Mouse (Mus musculus): ENCODE data around the gene Ccdc85b. TPM values are rescaled to one million over a fixed set of nuclear protein-coding genes. Genes with fewer than 3 reads are reported as not detected.
A peak's percentile ranks its signal among the peaks of the same experiment; 100 is the strongest.

The Ccdc85b gene
- polyA plus RNA-seq, 1 experiment from 2014 or later = 1.6 TPM

GRCm38 (mm10) chr19:5459896-5460295 lies 2.2 kb upstream of the Ccdc85b start:
- Histone ChIP-seq H3K4me3 (ENCODE audit: low read depth, low read length) (peak overlapping the region; percentile 84), H3K27me3 (ENCODE audit: insufficient read depth, low read length) (0 out of 2 replicates have a peak, but pooled peaks cover 8% of the 10 kb centered on the region), H3K9ac (replicated peaks) (peak overlapping the region; percentile 84), H3K9me3 (ENCODE audit: low read length) (no peaks in the 10 kb centered on the region), H3K4me2 (ENCODE audit: low read depth, low read length) (peak overlapping the region; percentile 96), H3K36me3 (replicated peaks; ENCODE audit: insufficient read depth, low read length) (peaks cover 23% of the 10 kb centered on the region), H3K4me1 (ENCODE audit: insufficient read depth) (peaks cover 34% of the 10 kb centered on the region), H3K27ac (ENCODE audit: low read depth) (no peak overlapping the region)
- no peak for ATAC-seq
- TF ChIP-seq CTCF (IDR thresholded peaks at IDR 0.05; ENCODE audit: low read depth) (no peak), EP300 (IDR thresholded peaks at IDR 0.05; ENCODE audit: low read depth) (no peak)
- no peak for DNase-seq
- 29% methylated on average over 3 of the region's 3 CpGs for WGBS (ENCODE audit: insufficient replicate concordance)

- no peak overlapping the region for H3K9ac ChIP-seq (replicated peaks)
- WGBS (ENCODE audit: insufficient replicate concordance) = 68% methylated on average over 7 of the region's 7 CpGs
- ATAC-seq (no peak), DNase-seq (no peak)
- no peaks in the 10 kb centered on the region for H3K9me3 ChIP-seq (ENCODE audit: low read length)
- H3K36me3 ChIP-seq (replicated peaks; ENCODE audit: insufficient read depth, low read length) = peaks cover 17% of the 10 kb centered on the region
- H3K27me3 ChIP-seq (ENCODE audit: insufficient read depth, low read length) = 0 out of 2 replicates have a peak, but pooled peaks cover 8% of the 10 kb centered on the region
- H3K4me2 ChIP-seq (ENCODE audit: low read depth, low read length) = no peak overlapping the region
- no peak for TF ChIP-seq CTCF (IDR thresholded peaks at IDR 0.05; ENCODE audit: low read depth)
- TF ChIP-seq EP300 (IDR thresholded peaks at IDR 0.05; ENCODE audit: low read depth) = no peak
- H3K4me3 ChIP-seq (ENCODE audit: low read depth, low read length) = no peak overlapping the region
- peaks cover 34% of the 10 kb centered on the region for H3K4me1 ChIP-seq (ENCODE audit: insufficient read depth)
- H3K27ac ChIP-seq (ENCODE audit: low read depth) = no peak overlapping the region
These were observed 1.3 kb upstream of the Ccdc85b start for GRCm38 (mm10) chr19:5459019-5459418.

GRCm38 (mm10) chr19:5456922-5457745 lies 560 bp downstream of the Ccdc85b start:
- peaks cover 5% of the 10 kb centered on the region; the same call in 1 of the 2 replicates for H3K36me3 ChIP-seq (replicated peaks; ENCODE audit: insufficient read depth, low read length)
- peaks cover 34% of the 10 kb centered on the region for H3K4me1 ChIP-seq (ENCODE audit: insufficient read depth)
- H3K9me3 ChIP-seq (ENCODE audit: low read length) = no peaks in the 10 kb centered on the region
- TF ChIP-seq EP300 (IDR thresholded peaks at IDR 0.05; ENCODE audit: low read depth) (no peak), CTCF (IDR thresholded peaks at IDR 0.05; ENCODE audit: low read depth) (peak; percentile 23)
- 0 out of 2 replicates have a peak, but pooled peaks cover 8% of the 10 kb centered on the region for H3K27me3 ChIP-seq (ENCODE audit: insufficient read depth, low read length)
- peak overlapping the region; percentile 76 for H3K27ac ChIP-seq (ENCODE audit: low read depth)
- peak; percentile 82 for ATAC-seq
- peak; percentile 92 for DNase-seq
- WGBS (ENCODE audit: insufficient replicate concordance) = under 1% methylated on average over 64 of the region's 70 CpGs
- H3K9ac ChIP-seq (replicated peaks) = peak overlapping the region; percentile 72
- peak overlapping the region; percentile 94 for H3K4me2 ChIP-seq (ENCODE audit: low read depth, low read length)
- H3K4me3 ChIP-seq (ENCODE audit: low read depth, low read length) = peak overlapping the region; percentile 66

GRCm38 (mm10) chr19:5456241-5456921 lies 1.3 kb downstream of the Ccdc85b start:
- Histone ChIP-seq H3K36me3 (replicated peaks; ENCODE audit: insufficient read depth, low read length) (no peaks in the 10 kb centered on the region; the same call in 1 of the 2 replicates), H3K27ac (ENCODE audit: low read depth) (peak overlapping the region; percentile 76), H3K9me3 (ENCODE audit: low read length) (no peaks in the 10 kb centered on the region), H3K9ac (replicated peaks) (peak overlapping the region; percentile 72), H3K4me2 (ENCODE audit: low read depth, low read length) (peak overlapping the region; percentile 94), H3K4me1 (ENCODE audit: insufficient read depth) (peaks cover 32% of the 10 kb centered on the region), H3K4me3 (ENCODE audit: low read depth, low read length) (peak overlapping the region; percentile 66), H3K27me3 (ENCODE audit: insufficient read depth, low read length) (0 out of 2 replicates have a peak, but pooled peaks cover 11% of the 10 kb centered on the region)
- ATAC-seq = no peak
- DNase-seq = no peak
- WGBS (ENCODE audit: insufficient replicate concordance) = 6% methylated on average over 24 of the region's 26 CpGs
- TF ChIP-seq EP300 (IDR thresholded peaks at IDR 0.05; ENCODE audit: low read depth) (no peak), CTCF (IDR thresholded peaks at IDR 0.05; ENCODE audit: low read depth) (no peak)

GRCm38 (mm10) chr19:5455568-5455967 lies 2.1 kb downstream of the Ccdc85b start:
- Histone ChIP-seq H3K9ac (replicated peaks) (no peak overlapping the region), H3K4me2 (ENCODE audit: low read depth, low read length) (peak overlapping the region; percentile 94), H3K27me3 (ENCODE audit: insufficient read depth, low read length) (0 out of 2 replicates have a peak, but pooled peaks cover 13% of the 10 kb centered on the region), H3K27ac (ENCODE audit: low read depth) (no peak overlapping the region), H3K36me3 (replicated peaks; ENCODE audit: insufficient read depth, low read length) (no peaks in the 10 kb centered on the region), H3K4me1 (ENCODE audit: insufficient read depth) (peaks cover 26% of the 10 kb centered on the region), H3K9me3 (ENCODE audit: low read length) (no peaks in the 10 kb centered on the region), H3K4me3 (ENCODE audit: low read depth, low read length) (no peak overlapping the region; the same call in 1 of the 2 replicates)
- no peak for TF ChIP-seq EP300 (IDR thresholded peaks at IDR 0.05; ENCODE audit: low read depth)
- no peak for TF ChIP-seq CTCF (IDR thresholded peaks at IDR 0.05; ENCODE audit: low read depth)
- DNase-seq (no peak), ATAC-seq (no peak)
- 60% methylated on average over 8 of the region's 8 CpGs for WGBS (ENCODE audit: insufficient replicate concordance)

GRCm38 (mm10) chr19:5455037-5455436 lies 2.7 kb downstream of the Ccdc85b start:
- 80% methylated on average over 12 of the region's 12 CpGs for WGBS (ENCODE audit: insufficient replicate concordance)
- no peak for DNase-seq
- no peak overlapping the region for H3K27ac ChIP-seq (ENCODE audit: low read depth)
- H3K36me3 ChIP-seq (replicated peaks; ENCODE audit: insufficient read depth, low read length) = no peaks in the 10 kb centered on the region
- no peaks in the 10 kb centered on the region for H3K9me3 ChIP-seq (ENCODE audit: low read length)
- peaks cover 25% of the 10 kb centered on the region for H3K4me1 ChIP-seq (ENCODE audit: insufficient read depth)
- 0 out of 2 replicates have a peak overlapping the region, but pooled peaks have one; percentile 94 for H3K4me2 ChIP-seq (ENCODE audit: low read depth, low read length)
- peaks cover 19% of the 10 kb centered on the region; the same call in 1 of the 2 replicates for H3K27me3 ChIP-seq (ENCODE audit: insufficient read depth, low read length)
- ATAC-seq = no peak
- no peak overlapping the region for H3K4me3 ChIP-seq (ENCODE audit: low read depth, low read length)
- TF ChIP-seq EP300 (IDR thresholded peaks at IDR 0.05; ENCODE audit: low read depth) (no peak), CTCF (IDR thresholded peaks at IDR 0.05; ENCODE audit: low read depth) (no peak)
- H3K9ac ChIP-seq (replicated peaks) = no peak overlapping the region
